Mouse (Mus musculus) stomach, postnatal 0 days (tissue): ENCODE results near the gene Ugt1a8. TPM values are rescaled to one million over a fixed set of nuclear protein-coding genes. Genes with fewer than 3 reads are reported as not detected.
A peak's percentile ranks its signal among the peaks of the same experiment; 100 is the strongest.

ENCODE experiments used
- ATAC-seq: fragments of 200-750 bp; cut with Nextera tagmentation; 2 replicates; pipeline ENCODE4 v1.8.0; 2017; ENCODE audit not compliant: low FRiP score, low TSS enrichment
- DNase-seq: peaks from one replicate; pipeline ENCODE4 v3.0.0-alpha.2; 2016; ENCODE audit warnings: low spot score
- H3K27ac ChIP-seq: fragments of 300-500 bp; sonication (generic); replicated peaks from 2 replicates; pipeline ENCODE4 v1.5.1; 2014; ENCODE audit warnings: mild to moderate bottlenecking, control low read depth
- H3K27me3 ChIP-seq: fragments of 300-500 bp; sonication (generic); 2 replicates; pipeline ENCODE4 v1.6.1; 2014; ENCODE audit warnings: low read length; ENCODE audit not compliant: control insufficient read depth, insufficient read depth
- H3K36me3 ChIP-seq: fragments of 300-500 bp; sonication (generic); 2 replicates; pipeline ENCODE4 v1.6.1; 2014; ENCODE audit warnings: low read length, mixed read lengths; ENCODE audit not compliant: control insufficient read depth, insufficient read depth
- H3K4me1 ChIP-seq: fragments of 300-500 bp; sonication (generic); replicated peaks from 2 replicates; pipeline ENCODE4 v1.6.1; 2014; ENCODE audit warnings: antibody characterized with exemption; ENCODE audit not compliant: control insufficient read depth, insufficient read depth
- H3K4me2 ChIP-seq: fragments of 300-500 bp; sonication (generic); replicated peaks from 2 replicates; pipeline ENCODE4 v1.6.1; 2014; ENCODE audit warnings: low read depth, mild to moderate bottlenecking, control low read depth, moderate library complexity
- H3K4me3 ChIP-seq: fragments of 300-500 bp; sonication (generic); 2 replicates; pipeline ENCODE4 v1.5.1; 2014; ENCODE audit warnings: low read depth, low read length, control low read depth
- H3K9ac ChIP-seq: fragments of 300-500 bp; sonication (generic); 2 replicates; pipeline ENCODE4 v1.6.1; 2014; ENCODE audit warnings: mild to moderate bottlenecking, low read length, control low read depth, mixed read lengths
- H3K9me3 ChIP-seq: fragments of 300-500 bp; sonication (generic); 2 replicates; pipeline ENCODE4 v1.6.1; 2016; ENCODE audit warnings: low read length; ENCODE audit not compliant: control insufficient read depth
- CTCF ChIP-seq: IDR thresholded peaks from 2 replicates; pipeline ENCODE4 v1.5.1; 2016; ENCODE audit warnings: antibody characterized with exemption, low read depth, mild to moderate bottlenecking, moderate library complexity
- EP300 ChIP-seq: optimal IDR thresholded peaks from 2 replicates; pipeline ENCODE3; 2016; ENCODE audit warnings: antibody characterized with exemption
- WGBS: fragments of 180-500 bp; shearing (Covaris S2); extraction: QIAGEN DNeasy Blood & Tissue Kit; methylation state at CpG from one replicate; pipeline ENCODE4 v1.1.7; 2014; 5-methylcytosine and 5-hydroxymethylcytosine counted together
- polyA plus RNA-seq: library from polyadenylated mRNA; unstranded; fragments of >200 nt; fragmentation: Nextera tagmentation; extraction: Ambion mirVana; gene quantifications from 2 replicates; pipeline ENCODE4 v1.2.1, GENCODE M21; 2015

Gene Ugt1a8
- polyA plus RNA-seq, 1 experiment from 2014 or later, result not detected

DNA sequence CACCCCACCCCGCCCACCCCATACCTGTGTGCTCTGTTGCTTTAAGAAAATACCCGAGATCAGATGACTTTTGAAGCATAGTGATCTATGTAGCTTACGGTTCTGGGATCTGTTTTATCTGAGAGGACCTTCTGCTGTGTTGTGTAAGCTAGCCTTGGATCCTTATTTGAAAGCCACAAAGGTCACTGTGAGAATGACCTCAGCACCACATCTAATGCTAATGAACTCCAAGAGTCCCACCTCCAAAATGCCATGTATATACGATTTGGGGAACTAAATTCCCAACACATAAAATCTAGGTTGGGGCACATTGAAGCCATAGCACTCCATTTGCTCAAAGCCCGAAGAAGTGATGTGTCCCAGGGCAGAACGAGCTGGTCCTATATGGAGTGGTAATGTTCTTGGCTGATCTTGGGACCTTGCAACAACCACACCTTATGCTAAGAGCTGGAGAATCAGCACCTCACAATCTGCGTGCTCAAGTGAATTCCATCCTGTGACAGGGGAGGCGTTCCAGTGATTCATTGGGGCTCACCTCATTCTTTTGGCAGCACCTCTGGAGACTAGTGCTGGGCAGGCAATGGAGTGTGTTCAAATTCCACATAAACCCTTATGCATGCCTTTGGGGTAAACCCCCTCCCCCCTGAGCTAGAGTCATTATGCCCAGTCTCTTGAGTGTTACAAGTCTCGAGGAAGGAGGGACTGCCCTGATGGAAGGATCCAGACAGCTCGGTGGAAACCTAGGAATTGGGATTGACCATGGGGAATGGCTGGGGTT, 169.5 kb downstream of the Ugt1a8 start:
- Histone ChIP-seq H3K4me1 (peaks cover 17% of the 10 kb centered on the region), H3K4me3 (no peak overlapping the region), H3K36me3 (peaks cover 26% of the 10 kb centered on the region), H3K27ac (no peak overlapping the region), H3K27me3 (no peaks in the 10 kb centered on the region), H3K9me3 (peaks cover 22% of the 10 kb centered on the region), H3K4me2 (no peak overlapping the region), H3K9ac (no peak overlapping the region)
- 71% methylated on average over 10 of the region's 10 CpGs for WGBS
- no peak for TF ChIP-seq EP300
- TF ChIP-seq CTCF, result no peak
- DNase-seq (no peak), ATAC-seq (no peak)

GRCm38 (mm10) chr1:88257681-88258080, 170.1 kb downstream of the Ugt1a8 start:
- no peak overlapping the region for H3K9ac ChIP-seq
- no peak overlapping the region for H3K4me2 ChIP-seq
- no peaks in the 10 kb centered on the region for H3K27me3 ChIP-seq
- H3K4me3 ChIP-seq, result no peak overlapping the region
- H3K9me3 ChIP-seq, result peaks cover 19% of the 10 kb centered on the region
- 80% methylated on average over 6 of the region's 6 CpGs for WGBS
- peaks cover 21% of the 10 kb centered on the region for H3K4me1 ChIP-seq
- DNase-seq, result no peak
- H3K27ac ChIP-seq, result no peak overlapping the region
- H3K36me3 ChIP-seq, result peaks cover 31% of the 10 kb centered on the region
- no peak for TF ChIP-seq CTCF
- no peak for TF ChIP-seq EP300
- ATAC-seq, result no peak

DNA sequence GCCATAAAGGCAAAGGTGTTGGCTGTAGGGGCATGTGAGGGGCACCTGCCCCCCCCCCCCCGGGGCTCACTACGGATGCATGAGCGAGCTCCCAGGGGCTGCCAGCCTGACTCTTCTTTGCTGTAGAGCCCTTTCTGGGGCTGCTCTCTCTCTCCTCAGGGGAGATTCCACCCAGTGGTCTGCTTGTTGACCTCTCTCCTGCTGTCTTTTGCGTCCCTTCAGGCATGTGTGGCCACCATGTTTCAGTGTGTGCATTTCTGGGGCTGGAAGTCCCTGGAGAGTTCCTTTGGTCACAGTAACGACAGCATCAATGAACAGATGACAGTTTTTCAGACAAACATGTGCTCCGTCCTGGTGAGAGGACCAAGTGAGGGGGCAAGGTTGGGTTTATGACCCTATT, 170.7 kb downstream of the Ugt1a8 start:
- no peak overlapping the region for H3K4me2 ChIP-seq
- no peaks in the 10 kb centered on the region for H3K27me3 ChIP-seq
- no peak overlapping the region for H3K4me3 ChIP-seq
- peaks cover 21% of the 10 kb centered on the region for H3K4me1 ChIP-seq
- no peak overlapping the region for H3K9ac ChIP-seq
- H3K9me3 ChIP-seq, result peaks cover 19% of the 10 kb centered on the region
- no peak for DNase-seq
- H3K27ac ChIP-seq, result no peak overlapping the region
- H3K36me3 ChIP-seq, result peaks cover 38% of the 10 kb centered on the region
- 72% methylated on average over 6 of the region's 6 CpGs for WGBS
- TF ChIP-seq EP300 (no peak), CTCF (no peak)
- ATAC-seq, result no peak

DNA sequence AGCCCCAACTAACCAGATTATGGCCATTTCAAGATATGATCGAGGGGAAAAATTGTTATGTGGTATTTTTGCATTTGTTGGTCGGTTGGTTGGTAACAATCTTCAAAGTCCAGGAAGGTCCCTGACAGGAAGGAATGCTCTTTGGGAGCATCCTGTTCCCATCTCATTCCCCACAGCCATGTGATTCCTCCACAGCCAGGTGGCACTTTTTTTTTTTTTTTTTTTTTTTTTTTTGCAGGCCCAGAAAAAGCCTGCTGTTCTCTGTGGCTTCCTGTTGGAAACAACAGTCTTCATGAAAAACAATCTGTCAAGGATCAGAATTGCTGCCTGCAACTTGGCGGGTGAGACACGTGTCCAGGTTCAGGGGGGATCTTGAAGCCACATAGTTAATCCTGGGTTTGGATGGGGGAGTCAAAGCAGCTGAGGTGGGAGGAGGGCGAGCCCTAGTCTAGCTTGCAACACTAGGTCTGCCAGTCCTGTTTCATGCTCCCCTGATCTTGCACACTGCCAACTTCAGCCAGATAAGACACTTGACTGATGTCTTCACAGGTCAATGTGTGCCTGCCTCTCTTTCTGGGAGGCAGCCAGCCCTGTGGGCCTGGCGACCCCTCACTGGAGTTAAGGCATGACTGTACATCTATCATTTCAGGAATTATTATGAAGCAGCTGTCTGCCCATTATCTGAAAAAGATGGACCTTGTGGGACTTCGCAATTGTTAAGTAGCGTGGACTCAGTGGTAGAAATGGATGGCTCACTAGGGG, 171.4 kb downstream of the Ugt1a8 start:
- H3K27me3 ChIP-seq, result no peaks in the 10 kb centered on the region
- DNase-seq (no peak), ATAC-seq (peak; percentile 2; the same call in 1 of the 2 replicates)
- no peak overlapping the region for H3K4me2 ChIP-seq
- no peak overlapping the region for H3K4me3 ChIP-seq
- H3K9ac ChIP-seq, result peak overlapping the region; percentile 5
- H3K4me1 ChIP-seq, result peaks cover 21% of the 10 kb centered on the region
- peaks cover 15% of the 10 kb centered on the region for H3K9me3 ChIP-seq
- TF ChIP-seq EP300, result no peak
- no peak for TF ChIP-seq CTCF
- WGBS, result 60% methylated on average over 8 of the region's 8 CpGs
- H3K36me3 ChIP-seq, result peaks cover 45% of the 10 kb centered on the region
- peak overlapping the region; percentile 13; the same call in 1 of the 2 replicates for H3K27ac ChIP-seq

DNA sequence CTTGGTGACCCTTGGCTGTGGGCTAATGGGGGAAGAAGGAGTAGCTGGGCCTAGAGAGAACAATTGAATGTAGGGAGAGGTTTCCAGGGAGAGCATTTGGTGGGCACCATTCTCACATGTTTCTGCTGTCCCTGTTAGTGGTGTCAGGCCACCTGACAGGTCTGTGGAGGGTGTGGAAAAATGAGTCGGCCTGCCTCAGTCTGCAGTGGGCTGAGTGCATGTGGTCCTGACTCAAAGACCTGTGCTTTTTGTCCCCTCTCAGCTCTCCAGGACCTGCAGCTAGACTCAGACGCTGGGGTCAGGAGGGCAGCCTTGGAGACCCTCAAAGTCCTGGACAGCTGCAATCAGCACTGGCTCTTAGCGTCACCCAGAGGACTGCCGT, 172.0 kb downstream of the Ugt1a8 start:
- Histone ChIP-seq H3K9ac (peak overlapping the region; percentile 5), H3K4me3 (no peak overlapping the region), H3K4me1 (peaks cover 21% of the 10 kb centered on the region), H3K9me3 (peaks cover 15% of the 10 kb centered on the region), H3K27me3 (no peaks in the 10 kb centered on the region), H3K27ac (peak overlapping the region; percentile 13; the same call in 1 of the 2 replicates), H3K4me2 (no peak overlapping the region), H3K36me3 (peaks cover 51% of the 10 kb centered on the region)
- DNase-seq, result no peak
- ATAC-seq, result no peak
- TF ChIP-seq EP300, result no peak
- TF ChIP-seq CTCF, result no peak
- WGBS, result 72% methylated on average over 4 of the region's 4 CpGs

- H3K9ac ChIP-seq, result peak overlapping the region; percentile 5
- H3K9me3 ChIP-seq, result peaks cover 10% of the 10 kb centered on the region
- 72% methylated on average over 6 of the region's 6 CpGs for WGBS
- H3K27me3 ChIP-seq, result no peaks in the 10 kb centered on the region
- H3K4me3 ChIP-seq, result no peak overlapping the region
- ATAC-seq, result 0 out of 2 replicates have a peak, but pooled peaks have one; percentile 2
- no peak for DNase-seq
- peaks cover 21% of the 10 kb centered on the region for H3K4me1 ChIP-seq
- peaks cover 56% of the 10 kb centered on the region for H3K36me3 ChIP-seq
- 0 out of 2 replicates have a peak overlapping the region, but pooled peaks have one; percentile 0 for H3K4me2 ChIP-seq
- no peak for TF ChIP-seq CTCF
- no peak for TF ChIP-seq EP300
- peak overlapping the region; percentile 13; the same call in 1 of the 2 replicates for H3K27ac ChIP-seq
Measured at GRCm38 (mm10) chr1:88260114-88260513, 172.5 kb downstream of the Ugt1a8 start.
